In the genomic region with DNA sequence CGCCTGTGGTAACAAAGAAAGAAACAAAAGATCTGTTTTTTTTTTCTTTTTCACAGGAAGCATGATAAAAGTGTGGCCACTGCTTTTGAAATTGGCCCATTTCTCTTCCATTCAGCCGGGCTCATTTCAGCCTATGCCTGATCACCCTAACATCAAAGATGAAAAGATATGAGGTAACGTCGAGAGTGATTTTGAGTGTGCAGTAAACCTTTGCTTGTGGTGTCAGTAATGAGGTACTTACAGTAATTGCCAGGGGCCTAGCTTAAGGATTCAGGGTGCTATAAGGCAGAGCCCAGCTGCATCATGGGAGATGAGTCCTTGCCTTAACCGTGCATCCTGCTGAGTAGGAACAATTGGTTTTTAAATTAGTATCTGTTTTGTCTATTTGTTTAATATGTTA, we compare ENCODE assay signal across 19 mouse cellular contexts.
DNase-seq lines count a peak whose midpoint lies in the region; ATAC-seq and TF ChIP-seq lines count a peak whose summit lies in the region.
"Had no signal": no experiment of that assay in that cellular context is flagged by ENCODE, and none has a peak within 500 bp of the region (broad histone marks: within the 10 kb centered on the region; RNA-seq: fewer than 3 reads in every experiment).

No protein-coding gene starts in this region.

- H3K27me3 ChIP-seq in hindbrain, embryonic 12.5 days, result no peaks in the 10 kb centered on the region
- H3K27me3 ChIP-seq in hindbrain, embryonic 10.5 days (ENCODE audit: insufficient read depth, poor library complexity, severe bottlenecking), result no peaks in the 10 kb centered on the region
- no peaks in the 10 kb centered on the region for H3K27me3 ChIP-seq in limb, embryonic 15.5 days
- no peaks in the 10 kb centered on the region for H3K27me3 ChIP-seq in liver, embryonic 11.5 days (replicated peaks; ENCODE audit: control insufficient read depth, insufficient read depth, low read length)
- H3K27me3 ChIP-seq: embryonic facial prominence, embryonic 15.5 days; hindbrain, embryonic 15.5 days; liver, embryonic 13.5 days; lung, embryonic 15.5 days; Patski; stomach, embryonic 15.5 days had no signal

- TF ChIP-seq POLR2A in embryonic fibroblast, embryonic 13.5 days (IDR thresholded peaks at IDR 0.05; ENCODE audit: low read depth, low read length), result no peak

- no peaks in the 10 kb centered on the region for H3K36me3 ChIP-seq in hindbrain, embryonic 12.5 days
- H3K36me3 ChIP-seq in hindbrain, embryonic 10.5 days, result no peaks in the 10 kb centered on the region
- H3K36me3 ChIP-seq in limb, embryonic 15.5 days, result no peaks in the 10 kb centered on the region
- H3K36me3 ChIP-seq in liver, embryonic 11.5 days (ENCODE audit: control insufficient read depth, insufficient read depth, low read length), result no peaks in the 10 kb centered on the region
- H3K36me3 ChIP-seq: embryonic facial prominence, embryonic 15.5 days; hindbrain, embryonic 15.5 days; liver, embryonic 13.5 days; lung, embryonic 15.5 days; stomach, embryonic 15.5 days had no signal

- 0 out of 2 replicates have a peak, but pooled peaks have one; percentile 61 for ATAC-seq in hindbrain, embryonic 12.5 days (ENCODE audit: low FRiP score)
- no peak for ATAC-seq in limb, embryonic 15.5 days (ENCODE audit: insufficient number of reproducible peaks, low FRiP score, low TSS enrichment, low read depth)
- ATAC-seq in liver, embryonic 11.5 days (replicated peaks; ENCODE audit: low FRiP score), result no peak
- ATAC-seq: Patski had no signal

- H3K4me1 ChIP-seq in hindbrain, embryonic 12.5 days, result peaks cover 5% of the 10 kb centered on the region; the same call in 1 of the 2 replicates
- peaks cover 10% of the 10 kb centered on the region; the same call in 1 of the 2 replicates for H3K4me1 ChIP-seq in hindbrain, embryonic 10.5 days (replicated peaks)
- H3K4me1 ChIP-seq in embryonic fibroblast, embryonic 13.5 days (ENCODE audit: control insufficient read depth, insufficient read depth, low read length), result peaks cover 16% of the 10 kb centered on the region
- H3K4me1 ChIP-seq in limb, embryonic 15.5 days, result peaks cover 11% of the 10 kb centered on the region; the same call in 1 of the 2 replicates
- no peaks in the 10 kb centered on the region for H3K4me1 ChIP-seq in liver, embryonic 11.5 days (replicated peaks; ENCODE audit: control insufficient read depth, insufficient read depth, low read length)
- H3K4me1 ChIP-seq: embryonic facial prominence, embryonic 15.5 days; liver, embryonic 13.5 days had no signal

- no peak overlapping the region for H3K4me2 ChIP-seq in hindbrain, embryonic 12.5 days (replicated peaks)
- no peak overlapping the region for H3K4me2 ChIP-seq in limb, embryonic 15.5 days
- no peak overlapping the region for H3K4me2 ChIP-seq in liver, embryonic 11.5 days
- H3K4me2 ChIP-seq: embryonic facial prominence, embryonic 15.5 days; hindbrain, embryonic 15.5 days; liver, embryonic 13.5 days; lung, embryonic 15.5 days; stomach, embryonic 15.5 days had no signal

- 22% methylated on average over 5 of the region's 5 CpGs for WGBS in hindbrain, embryonic 12.5 days
- 49% methylated on average over 5 of the region's 5 CpGs for WGBS in hindbrain, embryonic 10.5 days
- 18% methylated on average over 5 of the region's 5 CpGs for WGBS in limb, embryonic 15.5 days
- WGBS in liver, embryonic 11.5 days, result 61% methylated on average over 5 of the region's 5 CpGs

- no peak overlapping the region for H3K4me3 ChIP-seq in hindbrain, embryonic 12.5 days
- H3K4me3 ChIP-seq in hindbrain, embryonic 10.5 days, result no peak overlapping the region
- no peak overlapping the region for H3K4me3 ChIP-seq in embryonic fibroblast, embryonic 13.5 days (ENCODE audit: insufficient read depth, low read length)
- H3K4me3 ChIP-seq in limb, embryonic 15.5 days, result no peak overlapping the region
- H3K4me3 ChIP-seq in liver, embryonic 11.5 days (ENCODE audit: low read depth, low read length), result no peak overlapping the region
- H3K4me3 ChIP-seq: embryonic facial prominence, embryonic 15.5 days; hindbrain, embryonic 15.5 days; liver, embryonic 13.5 days; lung, embryonic 15.5 days; stomach, embryonic 15.5 days had no signal

- no peak for DNase-seq in hindbrain, embryonic 10.5 days (ENCODE audit: low spot score)
- DNase-seq in forelimb bud, embryonic 11.5 days (ENCODE audit: low read depth, low spot score), result peak; percentile 46
- no peak for DNase-seq in liver, embryonic 11.5 days (ENCODE audit: low spot score)
- DNase-seq in kidney, adult 18-20 months, result no peak
- DNase-seq: adrenal gland, postnatal 36 days; cerebellum, adult 8-10 months; gastrocnemius, postnatal 25 days; kidney, adult 8-10 months; kidney, postnatal 25 days; layer of hippocampus, adult 9-11 months; liver, embryonic 13.5 days had no signal

- no peaks in the 10 kb centered on the region for H3K9me3 ChIP-seq in hindbrain, embryonic 12.5 days (replicated peaks)
- H3K9me3 ChIP-seq in hindbrain, embryonic 10.5 days, result no peaks in the 10 kb centered on the region
- H3K9me3 ChIP-seq in limb, embryonic 15.5 days, result no peaks in the 10 kb centered on the region
- H3K9me3 ChIP-seq in liver, embryonic 11.5 days (ENCODE audit: control insufficient read depth, low read length), result no peaks in the 10 kb centered on the region
- H3K9me3 ChIP-seq: embryonic facial prominence, embryonic 15.5 days; hindbrain, embryonic 15.5 days; liver, embryonic 13.5 days; lung, embryonic 15.5 days; stomach, embryonic 15.5 days had no signal

- no peak overlapping the region for H3K9ac ChIP-seq in hindbrain, embryonic 12.5 days
- no peak overlapping the region for H3K9ac ChIP-seq in limb, embryonic 15.5 days
- no peak overlapping the region for H3K9ac ChIP-seq in liver, embryonic 11.5 days (ENCODE audit: low read depth, low read length)
- H3K9ac ChIP-seq: embryonic facial prominence, embryonic 15.5 days; hindbrain, embryonic 15.5 days; liver, embryonic 13.5 days; lung, embryonic 15.5 days; stomach, embryonic 15.5 days had no signal

- no peak for TF ChIP-seq CTCF in embryonic fibroblast, embryonic 13.5 days (IDR thresholded peaks at IDR 0.05; ENCODE audit: borderline replicate concordance, insufficient read depth, low read length)

- H3K27ac ChIP-seq in hindbrain, embryonic 12.5 days, result peak overlapping the region; percentile 35; the same call in 1 of the 2 replicates
- H3K27ac ChIP-seq in hindbrain, embryonic 10.5 days, result no peak overlapping the region
- peak overlapping the region; percentile 36 for H3K27ac ChIP-seq in embryonic fibroblast, embryonic 13.5 days (ENCODE audit: insufficient read depth, low read length)
- H3K27ac ChIP-seq in limb, embryonic 15.5 days, result peak overlapping the region; percentile 28; the same call in 1 of the 2 replicates
- H3K27ac ChIP-seq in liver, embryonic 11.5 days (ENCODE audit: low read depth, low read length), result no peak overlapping the region
- H3K27ac ChIP-seq: embryonic facial prominence, embryonic 15.5 days; hindbrain, embryonic 15.5 days; liver, embryonic 13.5 days; lung, embryonic 15.5 days; stomach, embryonic 15.5 days had no signal

Comparison
In these comparisons a context has a peak if more than half of its experiments do, and no peak if none do; other contexts are left out.
1. H3K27ac ChIP-seq: peak in hindbrain, embryonic 12.5 days (single experiment), embryonic fibroblast, embryonic 13.5 days (single experiment) and limb, embryonic 15.5 days (single experiment); none in hindbrain, embryonic 10.5 days (single experiment) and liver, embryonic 11.5 days (single experiment).